Mouse (Mus musculus) midbrain, postnatal 0 days (tissue): ENCODE measurements around the gene Calm5. TPM values are rescaled to one million over a fixed set of nuclear protein-coding genes. Genes with fewer than 3 reads are reported as not detected.

ENCODE experiments used
- ATAC-seq: fragments of 200-750 bp; cut with Nextera tagmentation; 2 replicates; pipeline ENCODE4 v1.8.0; 2017; ENCODE audit warnings: moderate number of reproducible peaks, mild to moderate bottlenecking, moderate TSS enrichment, moderate library complexity; ENCODE audit not compliant: low FRiP score
- DNase-seq: peaks from one replicate; pipeline ENCODE4 v3.0.0-alpha.2; 2015; ENCODE audit warnings: low spot score
- H3K27ac ChIP-seq: fragments of 300-500 bp; sonication (generic); 2 replicates; pipeline ENCODE4 v1.5.1; 2014; ENCODE audit warnings: low read depth, mild to moderate bottlenecking, low read length, mixed read lengths
- H3K27me3 ChIP-seq: fragments of 300-500 bp; sonication (generic); 2 replicates; pipeline ENCODE4 v1.6.1; 2014; ENCODE audit warnings: low read length, control low read depth, mixed read lengths; ENCODE audit not compliant: insufficient read depth
- H3K36me3 ChIP-seq: fragments of 300-500 bp; sonication (generic); 2 replicates; pipeline ENCODE4 v1.6.1; 2014; ENCODE audit warnings: low read length, control low read depth, mixed read lengths; ENCODE audit not compliant: insufficient read depth
- H3K4me1 ChIP-seq: fragments of 300-500 bp; sonication (generic); 2 replicates; pipeline ENCODE4 v1.6.1; 2014; ENCODE audit warnings: mild to moderate bottlenecking, control low read depth, antibody characterized with exemption, low read length, mixed read lengths; ENCODE audit not compliant: insufficient read depth
- H3K4me2 ChIP-seq: fragments of 300-500 bp; sonication (generic); 2 replicates; pipeline ENCODE4 v1.6.1; 2014; ENCODE audit warnings: low read depth, mild to moderate bottlenecking, low read length, mixed read lengths; ENCODE audit not compliant: poor library complexity, severe bottlenecking
- H3K4me3 ChIP-seq: fragments of 300-500 bp; sonication (generic); 2 replicates; pipeline ENCODE4 v1.5.1; 2014; ENCODE audit warnings: low read depth, mild to moderate bottlenecking, low read length, moderate library complexity
- H3K9ac ChIP-seq: fragments of 300-500 bp; sonication (generic); replicated peaks from 2 replicates; pipeline ENCODE4 v1.6.1; 2014; ENCODE audit warnings: mild to moderate bottlenecking, low read length, moderate library complexity, mixed read lengths; ENCODE audit not compliant: poor library complexity, severe bottlenecking
- H3K9me3 ChIP-seq: fragments of 300-500 bp; sonication (generic); 2 replicates; pipeline ENCODE4 v1.6.1; 2016; ENCODE audit warnings: low read length, control low read depth
- CTCF ChIP-seq: IDR thresholded peaks from 2 replicates; pipeline ENCODE4 v1.5.1; 2016; ENCODE audit warnings: antibody characterized with exemption, mild to moderate bottlenecking
- WGBS: fragments of 180-500 bp; shearing (Covaris S2); extraction: QIAGEN DNeasy Blood & Tissue Kit; methylation state at CpG from one replicate; pipeline ENCODE4 v1.1.7; 2014; 5-methylcytosine and 5-hydroxymethylcytosine counted together
- polyA plus RNA-seq: library from polyadenylated mRNA; unstranded; fragments of >200 nt; fragmentation: Nextera tagmentation; extraction: Ambion mirVana; gene quantifications from 2 replicates; pipeline ENCODE4 v1.2.1, GENCODE M21; 2015
- total RNA-seq: library from RNA; depleted of rRNA; stranded (reverse); fragments of >200 nt; gene quantifications from 2 replicates; pipeline ENCODE4 v1.2.3, GENCODE M21; 2014

Calm5 gene
- total and polyA plus RNA-seq, 2 experiments from 2014 or later, result not detected

GRCm38 (mm10) chr13:3818012-3818739 lies 35.8 kb upstream of the Calm5 start:
- Histone ChIP-seq H3K36me3 (no peaks in the 10 kb centered on the region), H3K4me3 (no peak overlapping the region), H3K4me2 (no peak overlapping the region), H3K9ac (no peak overlapping the region), H3K27ac (no peak overlapping the region), H3K4me1 (no peaks in the 10 kb centered on the region), H3K9me3 (no peaks in the 10 kb centered on the region), H3K27me3 (no peaks in the 10 kb centered on the region)
- WGBS, result 83% methylated on average over 5 of the region's 5 CpGs
- no peak for TF ChIP-seq CTCF
- ATAC-seq, result no peak
- DNase-seq, result no peak

GRCm38 (mm10) chr13:3818740-3819076 lies 35.3 kb upstream of the Calm5 start:
- Histone ChIP-seq H3K36me3 (no peaks in the 10 kb centered on the region), H3K4me3 (no peak overlapping the region), H3K9ac (no peak overlapping the region), H3K27ac (no peak overlapping the region), H3K4me1 (no peaks in the 10 kb centered on the region), H3K9me3 (no peaks in the 10 kb centered on the region), H3K27me3 (no peaks in the 10 kb centered on the region), H3K4me2 (no peak overlapping the region)
- ATAC-seq (no peak), DNase-seq (no peak)
- WGBS, result 92% methylated on average over 2 of the region's 2 CpGs
- no peak for TF ChIP-seq CTCF

DNA sequence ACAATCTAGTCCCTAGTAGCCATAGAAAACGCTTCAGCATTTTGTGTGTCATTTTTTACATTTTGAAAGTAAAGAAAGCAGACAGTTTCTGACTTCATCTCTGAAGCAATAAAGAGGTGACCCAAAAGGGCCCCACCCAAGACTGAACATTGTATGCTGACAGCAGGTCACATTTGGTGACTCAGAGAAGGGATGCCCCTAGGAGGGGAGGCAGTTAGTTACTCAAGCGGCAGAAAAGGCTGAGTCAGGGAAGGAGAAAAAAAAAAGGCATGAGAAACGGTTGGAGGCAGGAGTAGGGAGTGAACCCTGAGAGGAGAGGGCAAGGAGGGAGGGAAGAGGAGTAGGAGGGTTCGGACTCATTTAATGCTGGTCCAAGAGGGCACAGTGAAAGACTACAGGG lies 31.9 kb upstream of the Calm5 start:
- Histone ChIP-seq H3K4me1 (no peaks in the 10 kb centered on the region), H3K36me3 (no peaks in the 10 kb centered on the region), H3K4me3 (no peak overlapping the region), H3K27ac (no peak overlapping the region), H3K4me2 (no peak overlapping the region), H3K27me3 (no peaks in the 10 kb centered on the region), H3K9ac (no peak overlapping the region), H3K9me3 (no peaks in the 10 kb centered on the region)
- WGBS, result 72% methylated on average over 4 of the region's 4 CpGs
- TF ChIP-seq CTCF, result no peak
- no peak for ATAC-seq
- DNase-seq, result no peak

DNA sequence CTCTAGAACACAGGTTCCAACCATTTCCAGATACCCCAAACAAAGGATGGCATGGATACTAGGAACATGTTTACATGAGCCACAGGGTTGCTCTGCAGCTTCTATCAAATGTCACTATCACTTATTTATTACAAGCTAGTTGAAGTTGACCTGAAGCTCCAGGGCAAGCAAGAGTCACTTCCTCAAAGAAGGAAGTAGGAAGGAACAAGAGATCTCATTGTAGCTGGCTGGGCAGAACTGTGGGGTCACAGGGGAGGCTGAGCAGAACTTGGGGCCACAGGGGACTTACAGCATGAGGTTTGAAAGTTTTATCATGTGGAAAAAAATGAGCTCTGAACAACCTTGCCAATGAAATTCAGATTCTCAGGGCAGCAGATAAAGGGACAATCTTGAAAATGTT lies 28.2 kb upstream of the Calm5 start:
- Histone ChIP-seq H3K9me3 (no peaks in the 10 kb centered on the region), H3K27me3 (no peaks in the 10 kb centered on the region), H3K4me3 (no peak overlapping the region), H3K36me3 (no peaks in the 10 kb centered on the region), H3K27ac (no peak overlapping the region), H3K4me1 (no peaks in the 10 kb centered on the region), H3K9ac (no peak overlapping the region), H3K4me2 (no peak overlapping the region)
- ATAC-seq (no peak), DNase-seq (no peak)
- TF ChIP-seq CTCF, result no peak

DNA sequence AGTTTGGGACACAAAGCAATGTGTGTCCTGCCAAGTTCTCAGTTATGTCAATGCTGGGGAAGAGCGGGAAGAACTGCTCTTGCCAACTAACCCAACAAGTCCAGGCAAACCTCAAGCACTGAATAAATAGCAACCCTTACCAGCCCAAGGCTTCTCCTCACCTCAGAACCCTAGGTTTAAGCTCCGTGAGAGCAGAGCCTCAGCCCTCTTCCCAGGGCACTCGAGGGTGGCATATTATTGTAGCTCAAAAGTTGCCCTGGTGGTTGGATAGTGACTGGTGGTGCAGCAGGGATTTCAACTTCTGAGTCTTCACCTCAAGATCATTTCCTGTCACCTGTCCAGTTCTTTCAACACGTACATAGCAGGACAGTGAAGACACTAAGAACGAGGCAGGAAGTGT lies 22.4 kb upstream of the Calm5 start:
- Histone ChIP-seq H3K4me2 (no peak overlapping the region), H3K9me3 (no peaks in the 10 kb centered on the region), H3K36me3 (no peaks in the 10 kb centered on the region), H3K27ac (no peak overlapping the region), H3K4me3 (no peak overlapping the region), H3K27me3 (no peaks in the 10 kb centered on the region), H3K4me1 (no peaks in the 10 kb centered on the region), H3K9ac (no peak overlapping the region)
- no peak for TF ChIP-seq CTCF
- DNase-seq, result no peak
- WGBS, result 80% methylated on average over 5 of the region's 5 CpGs
- no peak for ATAC-seq

DNA sequence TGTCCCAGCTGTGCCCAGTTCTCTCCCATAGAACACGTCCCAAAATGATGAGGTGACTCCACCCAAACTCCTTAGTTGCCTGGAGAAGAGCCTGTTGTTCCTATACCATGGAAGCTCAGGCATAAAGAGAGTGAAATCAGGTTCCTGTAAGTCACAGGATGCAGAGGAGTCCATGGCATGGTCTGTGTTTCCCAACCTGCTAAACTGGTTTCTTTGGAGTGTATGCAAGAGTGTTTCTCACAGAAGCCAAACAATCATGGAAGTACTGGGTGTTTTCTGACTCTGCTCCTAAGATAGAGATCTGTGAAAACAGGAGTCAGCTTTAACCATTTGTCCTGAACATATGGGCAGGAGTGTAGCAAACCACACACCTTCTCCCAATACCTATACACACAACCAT lies 22.0 kb upstream of the Calm5 start:
- no peak for ATAC-seq

More for the DNA sequence above, 22.0 kb upstream of the Calm5 start:
- Histone ChIP-seq H3K27ac (no peak overlapping the region), H3K27me3 (no peaks in the 10 kb centered on the region), H3K36me3 (no peaks in the 10 kb centered on the region), H3K4me1 (no peaks in the 10 kb centered on the region), H3K4me3 (no peak overlapping the region), H3K9me3 (no peaks in the 10 kb centered on the region), H3K4me2 (no peak overlapping the region), H3K9ac (no peak overlapping the region)
- no peak for DNase-seq
- TF ChIP-seq CTCF, result no peak
- 52% methylated on average over 1 of the region's 1 CpGs for WGBS
